Mouse (Mus musculus) right cerebral cortex, postnatal 36 days (tissue): Measurements from ENCODE around the gene Ufsp2.
A peak's percentile ranks its signal among the peaks of the same experiment; 100 is the strongest.

ENCODE experiments used
- DNase-seq, 2 experiments: peaks; one replicate each; pipeline ENCODE4 v3.0.0; 2022; ENCODE audit warnings: low spot score in 2 of 2, mixed read lengths in 1 of 2

The Ufsp2 gene

DNA sequence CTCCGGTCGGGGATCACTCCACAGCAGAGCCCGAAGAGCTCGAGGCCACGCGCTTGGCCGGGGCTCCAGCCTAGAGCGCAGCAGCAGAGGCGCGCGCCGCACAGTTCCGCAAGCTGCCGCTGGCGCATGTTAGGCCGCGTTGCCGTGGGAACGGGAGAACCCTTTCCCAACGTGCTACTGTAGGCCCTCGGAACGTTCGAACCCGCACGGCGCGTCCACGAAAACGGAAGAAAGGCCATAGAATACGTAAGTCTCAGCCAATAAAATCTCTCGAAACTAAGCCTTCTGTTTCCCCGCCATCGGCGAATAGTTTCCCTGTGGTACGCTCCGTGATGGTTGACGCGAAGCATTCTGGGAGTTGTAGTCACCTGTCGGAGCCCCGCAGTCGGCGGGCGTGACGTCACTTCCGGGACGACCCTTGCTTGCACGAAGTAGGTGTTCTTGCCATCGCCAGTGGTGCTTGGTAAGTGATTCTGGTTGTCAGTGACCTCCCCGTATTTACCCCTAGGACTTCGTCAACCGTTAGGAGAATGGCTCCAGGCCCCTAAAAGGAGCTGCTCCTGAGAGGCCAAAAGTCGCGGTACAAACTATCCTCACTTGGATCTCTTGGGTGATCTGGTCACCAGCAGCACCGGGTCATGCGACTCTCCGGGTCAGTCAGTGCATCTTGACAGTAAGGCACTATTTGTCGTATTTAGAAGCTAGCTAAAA is at the start of gene Ufsp2, which contains the start of gene 1700029J07Rik:
TSS of gene Ufsp2 (plus strand) at position 403 of the 711 bp plus-strand sequence.
TSS of gene 1700029J07Rik (minus strand) at position 127 of the 711 bp plus-strand sequence.
- DNase-seq = peak; percentile 98

DNA sequence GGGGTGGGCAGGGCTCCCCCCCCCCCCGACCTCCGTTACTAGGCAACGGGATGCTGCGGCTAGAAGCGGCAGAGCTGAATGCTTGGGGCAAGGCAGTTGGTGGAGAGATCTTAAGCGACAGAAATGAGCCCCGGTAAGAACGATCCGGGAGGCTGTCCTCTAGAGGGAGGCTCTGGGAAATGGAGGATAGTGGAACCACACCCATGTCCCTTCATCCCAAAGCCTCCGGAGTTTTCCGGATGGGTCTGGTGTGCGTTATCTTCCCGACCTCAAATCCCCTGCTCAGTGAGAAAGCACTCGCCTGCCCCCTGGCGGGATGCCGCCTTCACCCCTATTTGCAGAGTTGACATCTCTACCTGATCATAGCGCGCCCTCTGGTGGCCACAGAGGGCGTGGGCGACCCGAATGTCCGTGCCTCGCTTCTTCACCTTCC is 40.7 kb upstream of the Ufsp2 start, which contains the start of gene Ccdc110:
TSS of gene Ccdc110 (plus strand) at position 38 of the 433 bp plus-strand sequence.
- DNase-seq = peak; percentile 91 to 95

DNA sequence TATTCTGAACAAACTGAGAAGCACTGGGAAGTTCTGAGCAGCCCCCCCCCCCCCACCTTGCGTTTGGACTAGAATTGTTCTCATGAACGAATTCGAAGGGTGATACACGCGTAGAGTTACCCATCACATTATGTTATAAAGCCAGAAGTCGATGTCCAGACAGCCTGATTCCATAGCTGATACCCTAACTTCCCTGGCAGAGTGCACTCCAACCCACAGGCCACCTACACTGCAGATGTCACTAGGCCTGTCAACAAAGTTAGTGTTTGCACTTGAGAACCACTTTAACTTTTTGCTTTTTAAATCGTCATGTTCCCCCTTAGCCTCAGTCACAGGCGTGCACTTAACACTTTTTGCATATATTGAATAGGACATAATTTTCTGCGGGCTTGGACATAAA is 38.3 kb upstream of the Ufsp2 start:
- no peak for DNase-seq

DNA sequence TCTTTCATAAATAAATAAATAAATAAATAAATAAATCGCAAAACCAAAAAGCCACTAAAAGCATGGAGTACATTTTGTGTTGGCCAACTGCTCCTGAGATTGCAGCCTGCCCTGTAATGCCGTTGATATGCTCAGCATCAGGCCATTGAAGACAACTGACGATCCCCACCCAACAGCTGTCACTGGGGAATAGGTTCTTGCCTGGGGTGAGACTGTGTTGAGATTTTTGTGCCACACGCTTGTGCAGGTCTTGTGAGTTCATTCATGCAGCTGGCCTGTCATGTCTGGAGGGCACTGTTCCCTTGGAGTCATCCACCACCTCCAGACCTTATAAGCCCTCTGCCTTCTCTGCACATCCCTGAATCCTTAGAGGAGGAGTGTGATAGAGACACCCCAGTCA is 29.0 kb upstream of the Ufsp2 start:
- DNase-seq = no peak

DNA sequence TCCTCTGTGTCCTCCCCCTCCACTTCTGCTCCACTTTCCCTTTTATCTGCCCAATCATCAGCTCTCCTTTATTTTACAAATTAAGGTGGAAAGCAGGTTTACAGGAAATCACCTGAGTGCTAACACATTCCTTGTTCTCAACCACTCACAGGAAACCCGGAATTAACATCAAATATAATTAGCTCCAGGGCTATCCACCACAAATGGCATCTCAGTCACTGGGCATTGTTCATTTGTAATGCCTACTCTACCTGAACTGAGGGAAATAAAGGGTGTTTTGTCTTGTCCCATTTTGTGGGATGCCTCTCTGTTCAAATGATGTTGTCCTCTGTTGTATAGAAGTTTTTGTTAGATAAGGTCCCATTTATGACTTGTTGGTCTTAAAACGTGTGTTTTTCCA is 24.7 kb upstream of the Ufsp2 start:
- no peak for DNase-seq

DNA sequence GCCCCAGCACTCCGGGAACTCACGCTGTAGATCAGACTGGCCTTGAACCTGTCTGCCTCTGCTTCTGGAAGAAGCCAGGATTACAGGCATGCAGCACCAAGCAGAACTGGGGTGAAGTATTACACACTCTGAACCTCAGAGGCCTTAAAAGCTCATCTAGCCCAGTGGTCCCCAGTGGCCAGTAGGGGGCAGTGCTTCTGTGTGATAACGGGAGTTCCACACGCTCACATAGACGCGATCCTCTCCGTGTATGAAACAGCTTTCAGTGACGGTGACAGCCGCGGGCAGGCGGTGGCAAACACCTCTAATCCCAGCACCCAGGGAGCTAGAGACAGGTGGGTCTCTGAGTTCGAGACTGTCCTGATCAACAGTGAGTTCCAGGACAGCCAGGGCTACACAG is 4.4 kb upstream of the Ufsp2 start:
- no peak for DNase-seq

DNA sequence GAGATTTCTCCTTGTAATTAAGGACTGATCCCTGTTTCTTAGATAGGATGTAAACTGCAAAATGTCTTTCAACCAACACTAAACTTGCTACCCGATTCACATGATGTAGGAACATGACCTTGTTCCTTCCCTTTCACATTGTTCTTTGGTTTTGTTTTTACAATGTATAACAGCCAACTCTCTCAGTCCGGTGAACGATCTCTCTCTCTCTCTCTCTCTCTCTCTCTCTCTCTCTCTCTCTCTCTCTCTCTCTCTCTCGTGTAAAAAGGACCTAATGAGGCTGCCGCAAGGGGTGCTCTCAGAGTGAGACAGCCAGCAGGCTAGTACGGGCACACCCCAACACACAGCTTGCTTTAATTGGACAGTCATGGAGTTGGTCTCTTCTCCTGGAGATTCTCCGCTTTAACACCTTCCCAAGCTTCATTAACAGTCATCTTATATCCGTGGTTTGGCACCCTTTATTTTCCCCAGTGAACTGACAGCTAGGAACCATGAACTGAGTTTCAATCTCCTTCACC is 1.3 kb upstream of the Ufsp2 start:
- no peak for DNase-seq

DNA sequence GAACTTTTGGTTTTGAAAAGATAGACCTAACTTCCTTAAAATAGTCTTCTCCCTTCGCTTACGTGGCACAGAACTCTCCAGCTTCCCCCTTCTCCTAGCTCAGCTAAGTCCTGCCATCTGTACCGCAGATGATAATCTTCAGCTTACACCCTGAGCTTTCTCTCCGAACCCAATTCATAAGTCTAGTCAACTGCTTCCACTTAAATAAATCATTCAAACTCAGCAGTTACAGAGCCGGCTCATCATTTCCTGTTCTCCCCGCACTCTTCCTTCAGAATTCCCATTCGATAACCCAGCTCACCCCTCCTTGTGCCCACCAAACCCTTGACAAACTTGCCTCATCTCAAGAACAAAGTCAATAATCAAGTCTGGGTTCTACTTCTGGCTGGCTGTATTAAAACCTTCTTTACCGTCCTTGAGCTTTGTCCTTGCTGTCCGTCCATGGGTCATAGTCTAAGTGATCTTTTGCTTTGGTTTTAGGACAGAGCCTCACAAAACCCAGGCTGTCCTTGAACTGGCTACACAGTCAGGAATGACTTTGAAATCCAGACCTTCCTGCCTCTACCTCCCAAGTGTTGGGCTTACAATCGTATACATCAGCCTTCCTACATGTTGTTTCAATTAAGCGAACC is 625 bp downstream of the Ufsp2 start:
- no peak for DNase-seq

DNA sequence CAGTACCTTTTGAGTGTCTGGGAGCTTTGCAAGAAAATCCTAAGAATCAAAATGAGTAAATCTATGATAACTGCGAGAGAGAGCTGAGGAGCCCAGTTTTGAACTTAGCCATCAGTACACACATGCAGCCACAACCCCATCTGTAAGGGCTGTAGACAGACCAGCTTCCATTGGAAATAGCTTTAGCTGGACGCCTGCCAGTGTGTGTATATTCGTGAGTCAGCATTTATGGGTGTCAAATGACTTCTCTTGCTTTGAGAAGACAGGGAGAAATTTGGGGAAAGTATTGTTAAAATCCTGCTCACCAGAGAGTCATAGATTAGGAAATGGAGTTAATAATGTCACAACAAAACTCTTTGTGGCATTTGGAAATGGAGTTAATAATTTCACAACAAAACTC is 11.3 kb downstream of the Ufsp2 start:
- DNase-seq = no peak

DNA sequence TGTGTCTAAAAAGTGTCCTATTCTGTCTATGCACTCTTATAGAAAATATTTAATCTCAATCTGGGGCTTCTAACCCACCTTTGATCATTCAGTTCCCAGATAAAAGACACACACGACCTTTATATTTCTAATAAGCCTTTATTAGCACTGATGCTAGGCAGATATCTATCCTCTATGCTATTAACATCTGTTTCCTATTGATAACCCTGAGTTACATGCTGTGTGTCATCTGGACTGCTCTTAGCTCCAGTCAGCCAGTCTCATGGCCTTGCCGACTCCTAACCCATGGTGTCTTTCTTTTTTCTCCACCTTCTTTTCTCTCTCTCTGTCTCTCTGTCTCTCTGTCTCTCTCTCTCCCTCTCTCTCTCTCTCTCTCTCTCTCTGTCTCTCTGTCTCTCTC is 12.9 kb downstream of the Ufsp2 start:
- no peak for DNase-seq

DNA sequence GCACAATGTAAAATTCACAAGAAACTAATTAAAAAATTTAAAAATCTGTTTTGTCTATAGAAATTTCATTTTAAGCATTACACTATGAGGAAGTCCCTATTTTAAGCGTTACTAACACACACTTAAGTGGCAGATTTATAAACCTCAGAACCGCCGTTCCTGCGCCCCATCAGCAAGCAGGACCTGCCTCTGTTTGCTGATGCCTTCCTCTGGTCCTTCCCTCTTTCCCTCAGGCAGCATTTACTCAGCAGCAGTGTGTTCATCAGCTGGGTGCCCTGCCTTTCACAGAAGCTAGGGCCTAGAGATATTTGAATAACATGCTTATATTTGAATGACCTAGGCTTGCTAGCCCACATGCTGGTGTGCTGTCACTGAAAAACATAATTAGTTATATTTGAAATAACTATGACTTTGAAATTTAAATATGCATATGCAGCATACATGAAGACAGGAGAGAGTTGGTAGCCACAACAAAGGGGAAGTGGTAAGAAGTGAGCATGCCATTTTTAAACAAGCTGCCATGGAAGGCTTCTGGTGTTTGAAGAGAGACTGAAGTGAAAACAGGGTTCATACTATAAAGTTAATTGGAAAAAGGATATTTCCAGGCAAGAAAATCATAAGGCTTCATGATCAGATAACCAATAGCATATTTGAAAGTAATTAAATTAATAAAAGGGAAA is 15.4 kb downstream of the Ufsp2 start:
- no peak for DNase-seq

DNA sequence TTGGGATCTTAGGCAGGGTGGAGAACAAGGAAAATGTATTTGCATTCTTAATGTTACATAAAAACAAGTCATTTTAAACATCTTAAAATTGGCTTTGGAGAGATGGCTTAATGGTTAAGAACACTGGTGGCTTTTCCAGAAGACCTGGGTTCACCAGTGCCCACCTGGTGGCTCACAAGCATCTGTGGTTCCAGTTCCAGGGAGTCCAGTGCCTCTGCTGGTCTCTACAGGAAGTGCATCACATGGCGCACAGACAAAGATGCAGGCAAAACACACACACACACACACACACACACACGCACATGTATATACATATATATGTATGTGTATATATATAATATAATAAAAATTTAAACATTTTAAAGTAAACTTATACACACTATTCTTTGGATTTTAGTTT is 18.8 kb downstream of the Ufsp2 start:
- no peak for DNase-seq

DNA sequence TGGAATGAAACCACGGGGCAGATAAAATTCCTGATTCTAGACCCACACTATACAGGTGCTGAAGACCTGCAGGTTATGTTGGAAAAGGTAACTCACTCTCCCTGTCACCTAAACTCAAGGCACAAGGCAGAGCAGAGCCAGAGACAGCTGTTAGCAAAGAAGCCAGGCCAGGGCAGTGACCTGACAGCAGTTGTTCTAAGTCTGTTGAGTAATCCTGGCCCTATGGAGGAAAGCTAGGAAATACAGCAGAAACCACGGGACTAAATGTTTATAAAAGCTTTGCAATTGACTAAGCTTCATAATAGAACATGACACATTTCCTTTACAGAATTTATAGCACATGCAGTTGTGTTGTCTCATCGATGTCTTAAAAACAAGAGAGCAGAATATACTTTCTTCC is 20.2 kb downstream of the Ufsp2 start:
- DNase-seq = no peak

DNA sequence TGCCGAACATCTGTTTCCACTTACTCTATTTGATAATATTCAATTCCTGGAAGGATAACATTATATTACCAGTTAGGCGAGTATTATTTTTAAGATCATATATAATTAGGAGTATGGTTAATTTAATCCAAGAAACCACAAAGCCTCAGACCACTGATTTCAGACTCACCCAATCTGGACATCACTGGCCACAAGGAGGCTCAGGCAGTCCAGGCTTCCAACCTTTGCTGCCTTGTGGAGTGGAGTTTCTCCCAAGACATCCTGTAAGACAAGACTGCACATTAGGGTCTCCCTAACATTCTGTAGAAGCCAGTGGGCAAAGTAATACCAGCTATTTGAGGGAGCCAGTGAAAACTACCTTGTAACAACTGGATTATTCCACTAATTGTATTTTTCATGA is 22.9 kb downstream of the Ufsp2 start:
- no peak for DNase-seq

DNA sequence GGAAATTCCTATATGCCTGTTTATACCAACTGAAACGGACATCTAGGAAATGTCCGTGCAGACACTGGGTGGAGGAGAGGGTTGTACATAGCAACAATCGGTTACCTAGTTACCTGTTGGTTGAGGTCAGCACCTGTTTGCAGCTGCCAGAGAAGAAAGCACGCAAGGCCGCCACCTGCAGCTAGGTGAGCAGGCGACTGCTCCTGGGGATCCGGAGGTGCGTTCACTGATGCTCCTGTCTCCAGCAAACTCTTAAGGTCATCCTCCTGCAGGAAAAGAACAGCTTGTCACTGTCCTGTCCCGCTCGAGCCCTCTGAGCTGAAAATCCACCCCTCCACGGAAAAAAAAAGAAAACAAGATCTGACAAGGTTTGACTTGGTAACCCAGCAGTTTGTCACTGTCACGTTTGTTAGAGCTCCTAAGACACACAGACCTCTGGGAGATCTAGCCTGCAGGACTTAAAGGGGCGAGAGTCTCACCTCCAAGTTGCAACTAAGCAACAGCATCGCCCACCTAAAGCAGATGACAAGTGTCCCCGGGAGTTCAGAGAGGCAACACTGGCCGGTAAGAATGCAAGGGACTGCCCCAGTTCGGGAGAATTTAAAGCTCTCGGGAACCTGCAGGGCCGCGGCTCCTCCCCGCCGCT is 23.9 kb downstream of the Ufsp2 start, which contains the start of gene Lrp2bp:
TSS of gene Lrp2bp (plus strand) at position 166 of the 646 bp plus-strand sequence.
- peak in 1 of 2 experiments; percentile 29 for DNase-seq

DNA sequence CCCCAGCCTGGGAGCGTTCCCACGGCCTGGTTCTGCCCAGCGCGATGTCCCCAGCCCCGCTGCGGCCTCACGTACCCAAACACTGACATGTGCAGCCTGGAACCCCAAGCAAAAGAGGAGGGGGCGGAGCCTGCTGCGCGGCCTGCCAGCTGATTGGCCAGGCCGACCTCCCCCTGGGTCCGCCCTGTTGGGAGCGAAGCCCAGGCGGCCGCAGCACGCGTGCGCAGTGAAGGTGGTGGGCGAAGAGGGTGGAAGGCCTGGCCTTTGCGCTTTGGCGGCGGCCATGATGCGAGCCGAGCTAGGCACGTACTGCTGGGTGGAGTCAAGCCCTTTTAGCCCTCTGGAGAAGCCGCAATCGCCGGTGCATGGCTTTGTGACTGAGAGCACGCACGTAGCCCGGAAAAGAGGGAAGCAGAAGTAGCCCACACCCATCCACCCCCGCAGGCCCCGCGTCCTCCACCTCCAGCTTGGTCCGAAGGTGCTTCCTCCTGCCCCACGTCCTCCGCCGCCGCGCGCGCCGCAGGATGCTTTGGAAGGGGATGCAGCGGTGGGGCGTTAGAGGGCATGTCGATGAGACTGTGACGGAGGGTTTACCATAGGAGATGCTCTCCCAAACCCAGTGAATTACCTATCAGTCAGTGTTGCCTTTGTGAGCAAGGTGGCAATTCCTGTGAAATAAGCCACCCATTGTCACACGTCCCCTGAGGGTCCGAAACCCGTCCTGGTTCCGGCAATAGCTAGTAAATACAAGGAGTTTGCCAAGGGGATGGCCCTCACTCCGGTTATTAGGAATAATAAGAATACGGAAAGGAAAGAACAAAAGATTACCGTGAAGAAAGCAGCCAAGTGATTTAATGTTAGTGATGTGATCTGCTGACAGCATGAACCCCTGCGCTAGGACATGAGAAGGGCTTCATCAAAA is 24.7 kb downstream of the Ufsp2 start:
- DNase-seq = peak; percentile 97

DNA sequence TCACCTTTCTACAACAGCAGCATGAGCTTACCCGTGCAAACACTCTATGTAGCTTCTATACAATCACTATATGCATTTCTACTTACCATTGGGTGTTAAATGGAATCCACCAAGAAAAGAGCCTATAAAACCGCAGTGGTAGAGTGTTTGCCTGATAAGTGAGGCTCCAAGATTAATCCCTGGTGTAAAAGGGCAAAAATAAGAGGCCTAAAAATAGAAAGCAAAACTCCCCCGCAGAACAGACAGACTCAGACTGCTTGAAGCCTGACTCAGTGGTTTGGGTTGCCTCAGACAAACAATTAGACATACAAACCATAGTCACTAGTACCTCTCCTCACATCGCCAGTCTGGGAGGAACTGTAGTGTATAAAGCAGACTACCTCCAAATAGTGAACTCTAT is 30.3 kb downstream of the Ufsp2 start, which contains the start of gene Ankrd37:
TSS of gene Ankrd37 (minus strand) at position 112 of the 400 bp plus-strand sequence.
- no peak for DNase-seq

DNA sequence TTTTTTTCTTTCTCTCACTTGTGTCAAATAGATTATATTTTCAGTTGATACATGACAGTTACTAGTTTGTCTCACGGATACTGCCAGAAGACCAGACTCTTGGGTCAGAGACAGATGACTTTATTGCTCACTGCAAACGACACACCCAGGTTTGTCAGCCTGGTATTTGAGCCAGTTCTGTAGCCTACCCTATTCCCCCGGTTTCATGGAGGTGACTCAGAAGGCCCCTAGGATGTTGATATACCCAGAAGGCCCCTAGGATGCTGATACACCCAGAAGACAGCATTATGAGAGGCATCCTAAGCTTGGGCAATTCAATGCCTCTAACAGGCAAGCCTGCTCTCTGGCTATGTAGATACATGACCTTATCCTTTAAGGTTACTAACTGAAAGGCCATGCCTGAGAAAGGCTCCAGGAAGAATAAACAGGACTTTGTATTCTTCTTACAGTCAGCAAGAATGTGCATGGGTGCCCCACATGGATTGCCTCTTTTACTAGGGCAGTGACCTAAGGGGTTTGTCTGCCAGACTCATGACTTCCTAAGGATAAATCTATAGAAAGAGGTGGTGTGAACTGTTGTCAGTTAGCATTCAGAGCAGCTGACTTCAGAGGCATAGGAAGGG is 31.8 kb downstream of the Ufsp2 start:
- no peak for DNase-seq

DNA sequence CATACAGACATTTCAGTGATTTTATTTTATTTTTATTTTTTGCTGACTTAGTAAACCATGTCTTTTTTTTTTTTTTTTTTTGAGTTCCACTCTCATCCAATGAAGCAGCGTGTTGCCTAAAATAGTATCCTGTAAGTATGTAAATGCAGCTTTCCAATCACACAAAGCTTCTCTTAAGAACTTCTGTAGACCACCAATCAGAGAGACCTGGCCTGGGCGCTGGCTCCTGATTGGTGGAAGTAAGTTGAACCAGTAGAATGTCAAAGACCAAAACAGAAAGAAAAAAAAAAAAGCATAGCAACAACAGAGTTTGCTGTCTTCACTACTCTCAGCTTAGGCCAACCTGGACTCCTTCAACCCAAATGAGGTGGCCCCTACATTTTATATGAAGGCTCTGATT is 35.0 kb downstream of the Ufsp2 start:
- no peak for DNase-seq
